Mouse (Mus musculus) skeletal muscle tissue, adult 2 months (tissue): ENCODE data around the gene Fat3.

Experiments
- DNase-seq: peaks from one replicate; pipeline ENCODE4 v3.0.0-alpha.2; 2012; ENCODE audit warnings: low read depth, low spot score

Fat3 gene

DNA sequence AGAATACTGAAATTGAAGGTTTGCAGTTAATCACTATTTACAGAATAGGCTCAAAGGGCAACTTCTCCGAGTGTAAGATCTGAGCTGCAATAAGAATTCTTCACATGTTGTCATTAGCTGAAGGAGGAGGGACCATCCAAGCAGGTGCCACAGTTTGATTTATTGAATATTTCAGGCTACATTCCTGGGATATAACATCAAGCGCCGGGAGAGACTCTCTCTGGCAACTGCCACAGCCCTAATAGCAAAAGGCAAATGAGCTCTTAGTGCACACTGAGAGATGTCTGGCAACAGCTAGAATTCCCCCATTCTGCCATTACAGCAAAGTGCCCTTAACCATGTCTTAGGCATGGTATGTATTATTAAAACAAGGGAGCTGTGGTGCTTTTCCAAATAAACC, 61.1 kb downstream of the Fat3 start:
- DNase-seq, result no peak

GRCm38 (mm10) chr9:16437805-16438204, 63.3 kb downstream of the Fat3 start:
- no peak for DNase-seq

- no peak for DNase-seq
Measured at GRCm38 (mm10) chr9:16428589-16428988, 72.5 kb downstream of the Fat3 start.

- no peak for DNase-seq
Measured at GRCm38 (mm10) chr9:16422707-16423106, 78.4 kb downstream of the Fat3 start.

- no peak for DNase-seq
Measured at GRCm38 (mm10) chr9:16402815-16403214, 98.3 kb downstream of the Fat3 start.

- no peak for DNase-seq
Measured at GRCm38 (mm10) chr9:16398734-16399686, 102.1 kb downstream of the Fat3 start.

- DNase-seq, result no peak
Measured at GRCm38 (mm10) chr9:16389141-16389540, 111.9 kb downstream of the Fat3 start.

DNA sequence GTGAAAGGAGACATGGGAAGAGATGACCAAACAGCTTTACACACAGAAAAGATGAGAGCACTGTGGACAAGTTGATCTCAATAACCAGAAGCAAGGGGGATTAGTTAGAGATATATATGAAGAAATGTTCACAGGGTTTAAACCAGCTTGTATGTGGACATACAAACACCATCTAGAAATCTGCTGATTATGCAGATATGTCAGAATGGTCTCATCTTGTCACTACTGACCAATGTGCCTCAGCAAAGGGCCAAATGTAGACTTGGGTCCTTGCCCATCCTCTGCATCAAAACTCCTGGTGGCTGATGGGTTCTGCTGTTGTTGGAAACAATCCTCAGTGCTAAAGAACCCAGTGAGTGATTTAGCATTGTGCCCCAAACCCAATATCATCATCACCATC, 113.6 kb downstream of the Fat3 start:
- no peak for DNase-seq

DNA sequence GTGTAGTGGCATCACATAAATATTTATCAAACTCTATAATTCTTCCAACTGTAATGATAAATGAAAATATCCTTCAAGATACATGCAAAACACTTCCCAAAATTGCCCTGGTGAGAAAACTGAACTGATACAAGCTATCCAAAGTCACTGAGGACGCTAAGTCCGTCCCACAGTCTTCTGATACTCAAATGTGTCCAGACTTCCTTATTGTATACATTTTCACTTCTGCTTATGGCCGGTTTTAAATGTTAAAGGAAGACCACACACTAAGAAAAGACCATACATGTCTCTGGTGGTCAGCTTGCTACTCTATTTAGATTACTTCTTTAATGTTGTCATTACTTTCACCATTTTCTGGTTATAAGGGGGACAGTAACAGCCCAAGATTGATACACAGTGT, 137.4 kb downstream of the Fat3 start:
- DNase-seq, result no peak

- no peak for DNase-seq
Measured at GRCm38 (mm10) chr9:16361811-16362210, 139.3 kb downstream of the Fat3 start.

DNA sequence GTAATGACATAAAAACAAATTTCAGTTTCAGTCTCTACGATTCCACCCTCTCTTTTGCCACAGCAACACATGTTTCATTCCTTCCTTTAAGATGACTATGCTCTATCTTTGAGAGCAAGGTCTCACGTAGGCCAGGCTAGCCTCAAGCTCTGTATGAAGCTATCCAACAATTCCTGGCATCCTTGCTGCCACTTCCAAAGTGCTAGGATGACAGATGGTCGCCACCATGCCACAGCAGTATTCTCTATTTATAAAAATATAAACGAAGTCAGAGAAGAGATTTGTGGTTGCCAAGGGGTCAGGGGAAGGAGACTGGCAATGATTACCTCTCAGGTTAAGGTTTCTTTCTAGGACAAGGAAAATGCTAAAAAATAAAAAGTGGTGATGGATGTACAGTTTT, 144.4 kb downstream of the Fat3 start:
- no peak for DNase-seq

- DNase-seq, result no peak
Measured at GRCm38 (mm10) chr9:16354906-16355305, 146.2 kb downstream of the Fat3 start.

- no peak for DNase-seq
Measured at GRCm38 (mm10) chr9:16353049-16353724, 147.9 kb downstream of the Fat3 start.

GRCm38 (mm10) chr9:16352486-16353048, 148.5 kb downstream of the Fat3 start:
- DNase-seq, result no peak

- no peak for DNase-seq
Measured at GRCm38 (mm10) chr9:16344902-16345855, 155.9 kb downstream of the Fat3 start.

- DNase-seq, result no peak
Measured at GRCm38 (mm10) chr9:16343191-16343590, 157.9 kb downstream of the Fat3 start.

DNA sequence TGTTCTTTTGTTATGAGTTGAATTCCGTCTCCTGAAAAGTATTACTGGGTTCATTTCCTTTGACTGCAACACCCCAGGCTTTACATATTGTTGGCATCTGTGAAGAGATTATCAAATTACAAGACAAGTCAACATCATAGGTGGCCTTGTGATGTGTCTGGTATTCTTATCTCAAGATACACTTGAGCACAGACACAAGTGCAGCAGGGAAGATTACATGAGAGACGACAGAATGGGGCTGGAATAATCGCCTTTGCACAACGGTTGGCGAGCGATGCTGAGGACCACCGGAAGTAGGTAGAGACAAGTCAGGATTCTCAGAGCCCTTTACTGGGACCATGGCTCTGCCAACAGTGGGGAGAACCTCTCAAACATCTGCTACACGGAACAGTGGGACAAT, 158.5 kb downstream of the Fat3 start:
- DNase-seq, result no peak

DNA sequence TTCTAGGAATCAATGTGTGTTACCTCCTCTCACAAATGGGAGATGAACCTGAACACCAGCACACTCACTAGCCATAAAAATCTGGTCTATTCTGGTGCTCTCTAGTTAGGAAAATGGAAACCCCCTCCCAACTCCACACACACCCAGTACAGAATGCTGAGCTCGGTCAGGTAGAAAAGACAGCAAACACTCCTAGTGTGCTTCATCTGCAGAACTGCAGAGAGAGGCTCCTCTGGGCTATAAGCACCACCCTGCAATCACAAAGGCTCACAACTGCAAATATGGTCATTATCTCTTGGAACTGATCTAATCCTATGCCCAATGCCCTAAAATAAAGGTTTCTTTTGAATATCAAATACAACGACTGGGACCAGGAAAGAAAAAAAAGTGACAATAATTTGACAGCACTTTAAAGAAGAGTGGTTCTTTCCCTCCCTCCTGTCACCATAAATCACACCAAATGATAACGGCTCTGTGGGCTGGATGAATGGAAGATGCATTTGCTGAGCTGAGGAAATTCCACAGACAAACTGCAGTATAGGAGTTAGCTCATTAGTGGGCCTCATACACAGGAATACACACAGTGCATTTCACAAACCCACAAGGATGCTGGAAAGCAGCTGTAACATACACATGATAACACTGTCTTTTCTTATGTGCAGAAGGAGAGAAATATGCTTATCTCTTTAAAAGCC, 170.6 kb downstream of the Fat3 start:
- no peak for DNase-seq

DNA sequence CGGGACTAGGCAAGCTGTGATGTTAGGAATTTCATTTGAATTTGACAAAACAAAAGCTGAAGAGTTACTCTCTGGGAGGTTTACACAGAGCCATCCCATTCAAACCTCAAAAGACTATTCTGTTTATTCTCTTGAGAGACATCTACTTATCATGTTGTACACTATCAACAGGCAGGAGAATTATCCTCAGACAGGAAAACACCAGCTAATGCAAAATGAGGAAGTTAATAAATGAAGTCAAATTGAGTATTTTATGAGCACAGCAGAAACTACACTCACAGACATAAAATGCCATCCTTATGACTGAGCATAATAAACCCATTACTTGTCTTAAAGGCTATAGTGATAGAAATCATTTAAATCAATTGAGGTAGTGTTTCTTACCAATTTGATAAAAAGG, 182.1 kb downstream of the Fat3 start:
- no peak for DNase-seq

GRCm38 (mm10) chr9:16312599-16313197, 188.4 kb downstream of the Fat3 start:
- no peak for DNase-seq
